Mouse (Mus musculus) lung, postnatal 25 days (tissue): ENCODE measurements around the gene Spon1.

Experiments used
- DNase-seq: peaks from one replicate; pipeline ENCODE4 v3.0.0; 2022; ENCODE audit warnings: low spot score

Spon1 gene

DNA sequence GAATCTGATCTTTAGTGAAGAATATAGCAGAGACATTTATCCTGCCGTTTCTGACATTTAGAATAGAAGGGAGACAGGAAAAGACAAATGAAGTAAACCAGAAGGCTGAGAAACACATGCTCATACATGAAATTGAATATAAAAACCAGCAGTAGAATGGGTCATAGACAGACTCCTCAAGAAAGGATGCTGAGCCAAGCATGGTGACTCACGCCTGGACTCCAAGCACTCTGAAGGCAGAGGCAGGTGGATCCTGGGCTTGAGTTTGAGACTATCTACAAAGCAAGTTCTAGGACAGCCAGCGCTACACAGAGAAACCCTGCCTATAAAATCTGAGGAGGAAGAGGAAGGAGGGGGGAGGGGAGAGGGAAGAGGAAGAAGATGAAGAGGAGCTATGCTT lies 324.4 kb downstream of the Spon1 start:
- DNase-seq, result no peak

DNA sequence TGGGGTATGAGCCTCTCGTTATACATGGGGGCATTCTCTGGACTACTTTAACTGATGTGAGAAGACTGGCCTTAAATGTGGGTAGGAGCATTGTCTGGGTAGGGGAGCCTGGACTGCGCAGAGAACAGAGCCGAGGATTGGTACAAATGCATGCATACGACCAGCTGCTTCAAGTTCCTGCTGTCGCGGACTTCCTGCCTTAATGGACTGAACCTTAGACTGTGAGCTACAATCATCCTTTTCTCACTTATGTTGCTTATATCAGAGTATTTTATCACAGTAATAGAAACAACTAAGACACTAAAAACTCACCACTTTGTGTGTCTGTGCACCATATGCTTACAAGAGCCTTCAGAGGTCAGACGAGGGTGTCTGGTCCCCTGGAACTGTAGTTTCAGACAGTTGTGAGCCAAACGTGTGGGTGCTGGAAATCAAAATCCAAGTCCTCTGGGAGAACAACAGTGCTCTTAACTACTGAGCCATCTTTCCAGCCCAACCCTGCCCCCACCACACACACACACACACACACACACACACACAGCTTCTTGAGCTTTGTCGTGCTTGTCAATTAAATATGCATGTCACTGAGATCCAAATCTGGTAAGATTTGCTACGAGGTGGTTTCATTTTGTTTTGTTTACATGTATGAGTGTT lies 325.2 kb downstream of the Spon1 start:
- DNase-seq, result no peak
